Mouse (Mus musculus) lung, embryonic 15.5 days (tissue): ENCODE measurements around the gene Pfkfb2. TPM values are rescaled to one million over a fixed set of nuclear protein-coding genes. Genes with fewer than 3 reads are reported as not detected.

Experiments
- ATAC-seq: fragments of 200-750 bp; cut with Nextera tagmentation; 2 replicates; pipeline ENCODE4 v1.8.0; 2017; ENCODE audit warnings: moderate number of reproducible peaks, borderline replicate concordance; ENCODE audit not compliant: low FRiP score, low TSS enrichment; ENCODE audit errors: extremely low read depth
- H3K27ac ChIP-seq: fragments of 300-500 bp; sonication (generic); 2 replicates; pipeline ENCODE4 v1.5.1; 2015; ENCODE audit warnings: moderate library complexity, mild to moderate bottlenecking, inconsistent platforms
- H3K27me3 ChIP-seq: fragments of 300-500 bp; sonication (generic); 2 replicates; pipeline ENCODE4 v1.6.1; 2015; ENCODE audit warnings: inconsistent platforms
- H3K36me3 ChIP-seq: fragments of 300-500 bp; sonication (generic); 2 replicates; pipeline ENCODE4 v1.6.1; 2015; ENCODE audit warnings: inconsistent platforms
- H3K4me1 ChIP-seq: fragments of 300-500 bp; sonication (generic); 2 replicates; pipeline ENCODE4 v1.6.1; 2015; ENCODE audit warnings: inconsistent platforms
- H3K4me2 ChIP-seq: fragments of 300-500 bp; sonication (generic); 2 replicates; pipeline ENCODE4 v1.6.1; 2015; ENCODE audit warnings: inconsistent platforms, mild to moderate bottlenecking, moderate library complexity
- H3K4me3 ChIP-seq: fragments of 300-500 bp; sonication (generic); 2 replicates; pipeline ENCODE4 v1.5.1; 2015; ENCODE audit warnings: mild to moderate bottlenecking, inconsistent platforms
- H3K9ac ChIP-seq: fragments of 300-500 bp; sonication (generic); 2 replicates; pipeline ENCODE4 v1.6.1; 2015; ENCODE audit warnings: inconsistent platforms
- H3K9me3 ChIP-seq: fragments of 300-500 bp; sonication (generic); 2 replicates; pipeline ENCODE4 v1.6.1; 2016; ENCODE audit warnings: inconsistent platforms
- WGBS: fragments of 180-500 bp; shearing (Covaris S2); methylation state at CpG from one replicate; pipeline ENCODE4 v1.1.7; 2015; 5-methylcytosine and 5-hydroxymethylcytosine counted together
- polyA plus RNA-seq: library from polyadenylated mRNA; unstranded; fragments of >200 nt; fragmentation: Nextera tagmentation; extraction: Ambion mirVana; gene quantifications from 2 replicates; pipeline ENCODE4 v1.2.1, GENCODE M21; 2015

Gene Pfkfb2
- polyA plus RNA-seq, result 7.9 and 9.5 TPM in 2 replicates

DNA sequence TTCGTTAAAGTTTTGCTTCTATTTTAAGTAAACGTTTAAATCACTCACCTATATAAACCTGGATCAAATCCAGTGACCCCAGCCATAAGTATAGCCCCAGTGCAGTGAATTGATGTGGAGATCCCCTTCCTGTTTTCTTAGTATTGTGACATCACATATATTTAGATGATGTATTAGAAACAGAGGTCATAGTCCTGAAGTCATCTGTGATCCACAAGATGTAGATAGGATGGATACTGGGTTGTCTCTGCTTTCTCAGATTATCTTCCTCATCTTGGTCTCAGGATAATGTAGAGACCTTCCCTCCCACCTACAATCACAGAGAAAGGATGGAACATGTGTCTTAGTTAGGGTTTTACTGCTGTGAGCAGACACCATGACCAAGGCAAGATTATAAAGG is at the start of gene Pfkfb2:
TSS of gene Pfkfb2 (minus strand) at position 101 of the 400 bp plus-strand sequence.
- Histone ChIP-seq H3K36me3 (no peaks in the 10 kb centered on the region), H3K4me2 (no peak within 1 kb of the TSS), H3K4me3 (no peak within 1 kb of the TSS), H3K9ac (no peak within 1 kb of the TSS), H3K27ac (no peak within 1 kb of the TSS), H3K27me3 (no peaks in the 10 kb centered on the region), H3K4me1 (peaks cover 15% of the 10 kb centered on the region), H3K9me3 (no peaks in the 10 kb centered on the region)
- 74% methylated on average over 2 of the region's 2 CpGs for WGBS
- ATAC-seq, result no peak

DNA sequence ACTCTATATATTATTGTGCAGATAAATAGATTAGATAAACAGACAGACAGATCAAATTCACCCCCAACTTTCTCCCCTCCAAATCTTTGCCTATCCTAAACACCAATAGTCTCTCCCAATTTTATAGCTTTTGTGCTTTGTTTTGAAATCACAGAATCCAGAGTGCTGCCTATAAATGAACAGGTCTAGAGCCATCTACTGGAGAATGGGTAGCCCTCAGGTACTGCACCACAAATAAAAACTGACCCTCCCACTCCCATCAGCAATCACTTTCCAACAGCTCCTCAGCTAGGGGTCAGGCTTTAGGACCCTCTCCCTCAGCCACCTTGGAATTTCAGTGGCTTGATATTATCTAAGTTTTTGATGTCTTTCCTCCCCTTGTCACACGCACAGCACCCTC is 47.6 kb upstream of the Pfkfb2 start:
- Histone ChIP-seq H3K4me1 (no peaks in the 10 kb centered on the region), H3K36me3 (no peaks in the 10 kb centered on the region), H3K27ac (no peak overlapping the region), H3K27me3 (no peaks in the 10 kb centered on the region), H3K9me3 (no peaks in the 10 kb centered on the region), H3K4me2 (no peak overlapping the region), H3K4me3 (no peak overlapping the region), H3K9ac (no peak overlapping the region)
- WGBS, result 59% methylated on average over 1 of the region's 1 CpGs
- no peak for ATAC-seq

DNA sequence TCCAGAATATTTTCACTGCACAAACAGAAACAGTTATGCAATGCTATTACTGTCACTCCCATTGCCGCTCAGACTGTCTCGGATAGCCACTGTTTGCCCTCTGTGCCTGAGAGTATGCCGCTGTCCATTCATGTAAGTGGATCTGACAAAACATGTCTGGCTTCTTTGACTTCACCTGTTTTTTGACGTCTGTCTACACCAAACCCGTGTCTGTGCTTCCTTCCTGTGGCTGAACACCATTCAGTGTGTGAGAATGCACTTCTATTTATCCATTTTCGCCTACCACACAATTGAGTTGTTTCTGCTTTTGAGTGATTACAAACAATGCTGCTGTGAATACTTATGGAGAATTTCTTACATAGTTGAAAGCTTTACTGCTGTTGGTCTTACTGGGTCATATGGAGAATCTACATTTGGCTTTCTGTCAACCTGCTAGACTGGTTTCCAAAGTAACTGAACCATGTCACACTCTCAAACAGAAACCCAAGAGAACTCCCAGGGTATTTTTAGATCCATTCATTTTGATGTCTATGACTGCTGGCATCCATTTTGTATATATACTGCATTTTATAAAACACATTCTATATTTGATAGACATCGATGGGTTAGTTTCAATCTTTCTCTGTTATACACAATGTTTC is 46.8 kb upstream of the Pfkfb2 start:
- H3K27me3 ChIP-seq, result no peaks in the 10 kb centered on the region
- H3K36me3 ChIP-seq, result no peaks in the 10 kb centered on the region
- H3K4me3 ChIP-seq, result no peak overlapping the region
- no peaks in the 10 kb centered on the region for H3K9me3 ChIP-seq
- 59% methylated on average over 7 of the region's 7 CpGs for WGBS
- H3K4me2 ChIP-seq, result no peak overlapping the region
- ATAC-seq, result no peak
- no peak overlapping the region for H3K27ac ChIP-seq
- H3K4me1 ChIP-seq, result peaks cover 4% of the 10 kb centered on the region; the same call in 1 of the 2 replicates
- H3K9ac ChIP-seq, result no peak overlapping the region

DNA sequence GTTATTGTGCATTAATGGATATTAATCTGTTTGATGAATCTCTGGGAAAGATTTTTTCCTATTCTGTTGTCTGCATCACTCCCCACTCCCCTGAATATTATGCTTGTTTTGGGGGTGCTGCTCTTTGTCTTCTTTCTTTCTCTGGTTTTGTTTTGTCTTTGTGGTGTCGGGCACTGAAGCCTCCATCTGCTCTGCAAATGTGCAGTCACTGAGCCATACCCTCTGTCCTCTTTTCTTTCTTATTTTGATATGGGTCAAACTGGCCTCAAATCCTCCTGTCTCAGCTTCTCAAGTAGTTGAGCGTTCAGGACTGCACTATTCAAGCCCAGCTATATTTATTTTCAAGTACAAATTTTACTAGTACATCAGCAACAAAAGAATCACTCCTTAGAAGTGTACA is 46.2 kb upstream of the Pfkfb2 start:
- H3K9me3 ChIP-seq, result no peaks in the 10 kb centered on the region
- H3K4me2 ChIP-seq, result no peak overlapping the region
- WGBS, result 62% methylated on average over 2 of the region's 2 CpGs
- peaks cover 5% of the 10 kb centered on the region for H3K4me1 ChIP-seq
- no peak overlapping the region for H3K9ac ChIP-seq
- H3K36me3 ChIP-seq, result no peaks in the 10 kb centered on the region
- no peak overlapping the region for H3K4me3 ChIP-seq
- H3K27ac ChIP-seq, result no peak overlapping the region
- H3K27me3 ChIP-seq, result no peaks in the 10 kb centered on the region
- ATAC-seq, result no peak

DNA sequence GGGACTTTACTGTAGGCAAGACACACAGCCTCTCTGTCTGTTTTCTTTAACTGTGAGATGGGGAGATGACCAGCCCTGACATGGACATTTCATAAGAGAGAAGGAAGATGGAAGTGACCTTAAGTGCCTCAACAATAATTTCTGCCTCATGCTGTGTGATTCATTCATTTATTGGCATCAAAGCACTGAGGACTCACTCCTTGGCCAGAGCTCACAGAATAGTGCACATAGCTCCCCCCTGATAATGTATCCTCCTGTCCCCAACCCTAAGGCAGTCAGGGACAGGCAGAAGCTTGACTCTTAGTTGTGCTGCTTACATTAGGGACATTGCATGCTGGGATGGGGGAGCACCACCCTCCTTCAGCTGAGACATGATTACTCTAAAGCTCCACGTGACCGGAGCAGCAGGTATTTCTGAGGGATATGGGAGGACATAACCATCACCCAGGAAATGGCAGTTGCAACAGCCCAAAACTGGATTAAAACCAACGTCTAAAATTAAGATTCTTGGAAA is 42.0 kb upstream of the Pfkfb2 start:
- peak overlapping the region; percentile 89 for H3K27ac ChIP-seq
- no peaks in the 10 kb centered on the region for H3K9me3 ChIP-seq
- no peaks in the 10 kb centered on the region for H3K27me3 ChIP-seq
- WGBS, result 60% methylated on average over 3 of the region's 3 CpGs
- H3K4me1 ChIP-seq, result peaks cover 15% of the 10 kb centered on the region
- no peak overlapping the region for H3K4me3 ChIP-seq
- no peak for ATAC-seq
- H3K36me3 ChIP-seq, result no peaks in the 10 kb centered on the region
- no peak overlapping the region for H3K9ac ChIP-seq
- 0 out of 2 replicates have a peak overlapping the region, but pooled peaks have one; percentile 10 for H3K4me2 ChIP-seq

DNA sequence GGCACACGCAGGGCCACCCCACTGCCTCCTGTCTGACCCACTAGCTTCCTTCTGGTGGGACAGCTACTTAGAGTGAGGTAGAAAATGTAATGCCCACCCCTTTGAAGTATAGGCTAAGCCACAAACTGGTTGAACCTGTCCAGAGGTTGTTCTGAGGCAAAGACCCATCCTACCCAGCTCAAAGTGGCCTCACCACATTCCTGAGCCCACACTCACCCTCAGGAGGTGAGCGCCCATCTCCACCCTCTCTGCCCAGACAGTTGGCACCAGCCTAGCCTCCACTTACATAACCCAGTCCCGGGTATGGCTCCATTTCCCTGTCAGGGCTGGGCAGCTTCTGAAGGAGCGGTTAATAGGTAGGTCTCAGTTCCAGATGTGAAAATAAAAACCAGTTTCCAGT is 41.4 kb upstream of the Pfkfb2 start:
- H3K27me3 ChIP-seq, result no peaks in the 10 kb centered on the region
- H3K4me3 ChIP-seq, result no peak overlapping the region
- WGBS, result 59% methylated on average over 4 of the region's 4 CpGs
- H3K9ac ChIP-seq, result no peak overlapping the region
- H3K4me2 ChIP-seq, result peak overlapping the region; percentile 27; the same call in 1 of the 2 replicates
- H3K27ac ChIP-seq, result peak overlapping the region; percentile 89
- H3K9me3 ChIP-seq, result no peaks in the 10 kb centered on the region
- H3K36me3 ChIP-seq, result no peaks in the 10 kb centered on the region
- ATAC-seq, result peak; percentile 94
- H3K4me1 ChIP-seq, result peaks cover 15% of the 10 kb centered on the region

DNA sequence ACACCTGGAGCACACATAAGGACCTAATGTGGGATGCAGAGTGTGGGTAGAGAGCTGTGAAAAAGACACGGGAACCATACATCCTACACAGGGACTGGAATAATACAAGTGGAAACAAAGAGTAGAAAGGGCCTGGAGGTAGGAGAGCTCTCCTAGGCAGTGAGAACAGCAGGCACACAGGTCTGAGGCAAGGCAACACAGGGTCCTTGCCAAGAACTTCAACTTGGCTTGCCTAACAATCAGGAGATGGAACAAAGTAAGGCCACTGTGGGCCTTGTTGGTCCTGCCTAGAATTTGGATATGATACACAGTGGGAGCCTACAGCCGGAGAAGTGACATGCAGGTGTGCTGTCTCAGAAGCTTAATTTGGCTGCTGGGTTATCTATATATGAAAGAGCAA is 40.9 kb upstream of the Pfkfb2 start:
- 74% methylated on average over 2 of the region's 2 CpGs for WGBS
- Histone ChIP-seq H3K27me3 (no peaks in the 10 kb centered on the region), H3K4me2 (peak overlapping the region; percentile 27; the same call in 1 of the 2 replicates), H3K9me3 (no peaks in the 10 kb centered on the region), H3K27ac (peak overlapping the region; percentile 89), H3K9ac (no peak overlapping the region), H3K4me3 (no peak overlapping the region), H3K4me1 (peaks cover 15% of the 10 kb centered on the region), H3K36me3 (no peaks in the 10 kb centered on the region)
- no peak for ATAC-seq

DNA sequence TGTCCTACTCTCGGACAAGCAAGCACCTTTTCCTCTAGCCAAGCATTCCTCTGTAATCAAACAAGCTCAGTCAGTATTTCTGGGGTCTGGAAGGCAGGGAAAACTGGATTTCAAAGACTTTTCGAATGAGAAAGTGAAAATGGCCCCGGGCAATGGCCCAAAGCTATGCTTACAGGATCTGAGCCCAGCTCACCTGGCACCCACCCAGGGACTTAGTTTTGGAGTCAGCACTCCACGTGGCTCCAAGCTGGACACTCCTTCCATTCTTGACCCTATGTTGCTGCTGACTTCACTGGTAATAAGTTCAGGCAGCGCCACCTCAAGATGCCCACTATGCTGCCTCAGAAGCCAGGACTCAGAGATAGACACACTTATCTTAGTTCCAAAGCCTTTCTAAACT is 38.0 kb upstream of the Pfkfb2 start:
- ATAC-seq, result no peak
- 77% methylated on average over 5 of the region's 5 CpGs for WGBS

DNA sequence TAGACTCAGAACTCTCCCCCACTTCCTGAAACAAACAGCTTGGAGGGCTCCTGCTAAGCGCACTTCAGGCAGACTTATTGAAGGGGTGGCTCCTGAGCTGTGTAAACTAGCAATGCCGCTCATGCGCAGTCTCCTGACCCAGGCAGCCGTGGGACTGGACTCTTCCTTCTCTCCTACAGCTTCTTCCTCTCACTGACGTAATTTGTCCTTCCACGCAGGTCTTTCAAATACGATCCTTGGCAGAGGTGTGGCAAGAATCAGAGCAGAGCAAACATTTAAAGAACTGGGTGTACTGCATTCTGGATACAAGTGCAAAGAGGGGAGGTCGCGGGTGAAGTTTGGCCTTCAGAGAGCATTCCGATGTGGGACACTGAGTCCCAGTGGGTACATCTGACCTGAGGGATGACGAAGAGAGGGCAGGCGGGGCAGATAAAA is 35.0 kb upstream of the Pfkfb2 start:
- ATAC-seq, result peak; percentile 94
- 55% methylated on average over 12 of the region's 12 CpGs for WGBS
- Histone ChIP-seq H3K4me2 (peak overlapping the region; percentile 7; the same call in 1 of the 2 replicates), H3K4me1 (peaks cover 8% of the 10 kb centered on the region; the same call in 1 of the 2 replicates), H3K27ac (peak overlapping the region; percentile 83), H3K4me3 (no peak overlapping the region), H3K27me3 (no peaks in the 10 kb centered on the region), H3K9me3 (no peaks in the 10 kb centered on the region), H3K36me3 (no peaks in the 10 kb centered on the region), H3K9ac (no peak overlapping the region)

More for the DNA sequence above, 38.0 kb upstream of the Pfkfb2 start:
- no peak overlapping the region for H3K4me3 ChIP-seq
- H3K27me3 ChIP-seq, result no peaks in the 10 kb centered on the region
- peaks cover 18% of the 10 kb centered on the region for H3K4me1 ChIP-seq
- no peaks in the 10 kb centered on the region for H3K36me3 ChIP-seq
- no peak overlapping the region for H3K4me2 ChIP-seq
- H3K9ac ChIP-seq, result no peak overlapping the region
- H3K27ac ChIP-seq, result no peak overlapping the region
- H3K9me3 ChIP-seq, result no peaks in the 10 kb centered on the region

DNA sequence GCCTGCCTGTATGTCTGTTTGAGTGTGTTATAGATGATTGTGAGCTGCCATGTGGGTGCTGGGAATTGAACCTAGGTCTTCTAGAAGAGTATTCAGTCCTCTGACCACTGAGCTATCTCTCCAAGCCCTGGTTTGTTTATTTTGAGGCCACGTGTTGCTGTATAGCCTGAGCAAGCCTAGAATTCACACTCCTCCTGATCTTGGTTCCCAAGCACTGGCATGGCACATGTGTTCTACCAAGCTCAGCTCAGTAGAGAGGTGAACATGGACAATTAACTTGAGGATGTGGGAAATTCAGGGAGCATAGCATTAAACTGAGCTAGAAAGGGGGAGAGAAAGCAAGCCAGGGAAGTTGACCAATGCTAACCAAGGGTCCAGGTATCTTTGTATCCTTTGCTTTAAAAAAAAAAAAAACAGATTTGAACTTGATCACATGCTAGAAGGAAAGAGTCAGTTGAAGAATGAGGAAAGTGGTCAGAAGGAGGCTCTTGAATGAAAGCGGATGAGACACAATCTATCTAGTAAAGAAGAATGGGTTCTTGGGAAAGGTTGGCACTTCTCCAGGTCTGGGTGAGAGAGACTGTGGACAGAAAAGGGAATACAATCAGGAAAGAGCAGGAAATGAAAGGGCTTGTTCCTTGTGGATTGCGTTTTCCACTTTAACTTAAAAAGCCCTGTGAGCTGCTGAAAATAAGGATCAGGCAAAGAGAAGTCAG is 33.1 kb upstream of the Pfkfb2 start:
- no peaks in the 10 kb centered on the region for H3K27me3 ChIP-seq
- no peak overlapping the region for H3K4me3 ChIP-seq
- no peaks in the 10 kb centered on the region for H3K36me3 ChIP-seq
- H3K9me3 ChIP-seq, result no peaks in the 10 kb centered on the region
- no peak for ATAC-seq
- H3K4me2 ChIP-seq, result no peak overlapping the region
- H3K9ac ChIP-seq, result no peak overlapping the region
- WGBS, result 50% methylated on average over 3 of the region's 3 CpGs
- peaks cover 7% of the 10 kb centered on the region; the same call in 1 of the 2 replicates for H3K4me1 ChIP-seq
- 0 out of 2 replicates have a peak overlapping the region, but pooled peaks have one; percentile 26 for H3K27ac ChIP-seq

DNA sequence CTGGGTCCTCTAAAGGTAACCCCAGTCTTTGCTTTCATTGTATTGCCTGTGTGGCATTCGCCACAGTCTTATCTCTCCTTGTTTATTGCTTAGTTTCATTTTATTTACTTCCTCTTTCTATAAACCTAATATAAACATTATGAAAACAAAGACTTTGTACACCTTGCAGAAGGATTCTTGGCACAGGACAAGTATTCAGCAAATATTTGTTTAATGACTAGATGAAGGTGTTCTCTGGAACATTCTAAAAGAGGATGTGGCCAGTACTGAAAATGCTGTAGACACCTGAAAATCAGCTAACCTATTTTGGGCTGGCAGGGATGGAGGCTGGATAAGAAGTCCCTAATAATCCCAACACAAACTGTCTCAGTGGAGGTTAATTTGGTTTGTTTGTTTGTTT is 32.5 kb upstream of the Pfkfb2 start:
- WGBS, result 46% methylated on average over 1 of the region's 1 CpGs
- no peaks in the 10 kb centered on the region for H3K9me3 ChIP-seq

DNA sequence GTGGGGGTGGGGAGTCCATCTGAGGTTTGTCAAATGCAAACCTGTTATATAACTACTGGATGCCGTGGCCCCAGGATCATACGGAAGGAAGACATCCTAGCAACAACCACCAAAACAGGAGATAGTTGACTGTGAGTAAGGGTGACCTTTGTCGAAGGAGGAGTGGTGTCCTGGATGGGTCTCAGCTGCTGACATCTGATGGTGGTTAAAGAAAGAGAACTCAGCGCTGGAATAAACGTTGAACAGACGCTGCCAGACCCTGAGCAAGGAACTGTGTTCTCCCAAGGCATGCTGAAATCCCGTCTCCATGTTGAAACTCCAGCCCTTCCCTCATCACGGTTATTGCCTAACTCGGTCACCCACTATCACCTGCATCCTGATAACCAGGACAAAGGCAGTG is 30.6 kb upstream of the Pfkfb2 start:
- no peaks in the 10 kb centered on the region for H3K36me3 ChIP-seq
- H3K27ac ChIP-seq, result no peak overlapping the region
- H3K4me1 ChIP-seq, result 0 out of 2 replicates have a peak, but pooled peaks cover 3% of the 10 kb centered on the region
- no peak overlapping the region for H3K4me2 ChIP-seq
- no peak for ATAC-seq
- no peaks in the 10 kb centered on the region for H3K27me3 ChIP-seq
- 40% methylated on average over 9 of the region's 9 CpGs for WGBS
- no peak overlapping the region for H3K4me3 ChIP-seq
- no peaks in the 10 kb centered on the region for H3K9me3 ChIP-seq
- H3K9ac ChIP-seq, result no peak overlapping the region

More for the DNA sequence above, 32.5 kb upstream of the Pfkfb2 start:
- H3K36me3 ChIP-seq, result no peaks in the 10 kb centered on the region
- ATAC-seq, result no peak
- peak overlapping the region; percentile 44; the same call in 1 of the 2 replicates for H3K27ac ChIP-seq
- no peak overlapping the region for H3K9ac ChIP-seq
- no peaks in the 10 kb centered on the region for H3K27me3 ChIP-seq
- no peak overlapping the region for H3K4me3 ChIP-seq
- H3K4me2 ChIP-seq, result no peak overlapping the region
- H3K4me1 ChIP-seq, result 0 out of 2 replicates have a peak, but pooled peaks cover 3% of the 10 kb centered on the region
